Mouse (Mus musculus): Measurements from ENCODE around the gene Gm21560. TPM values are rescaled to one million over a fixed set of nuclear protein-coding genes. Genes with fewer than 3 reads are reported as not detected.

Gm21560 gene
- polyA plus RNA-seq (2017; shearing (Covaris generic)): not detected

DNA sequence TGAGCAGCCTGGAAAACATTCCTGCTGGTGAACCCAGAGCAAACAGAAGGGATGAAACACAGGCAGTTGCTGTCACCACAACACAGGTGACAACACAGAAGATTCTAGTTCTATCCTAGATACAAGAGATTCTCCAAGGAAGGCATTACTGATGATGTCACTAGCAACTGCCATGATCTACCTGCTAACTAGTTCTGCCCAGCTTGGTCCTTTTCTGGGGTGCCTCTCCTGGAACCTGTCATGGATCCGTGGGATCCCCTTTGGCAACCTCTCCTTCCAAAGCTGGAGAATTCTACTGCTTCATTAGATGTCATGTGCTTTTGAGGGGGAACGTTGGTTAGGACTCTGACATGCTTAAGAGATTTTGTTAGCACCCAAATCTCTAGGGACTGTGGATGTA is at the start of gene Gm21560:
Gene Gm21560 (minus strand): TSS at position 101 of the 400 bp plus-strand sequence.

Other genes starting within 250 kb of the Gm21560 start
- not detected for gene Gm3453, start 240.2 kb downstream of the Gm21560 start, polyA plus RNA-seq (2017; shearing (Covaris generic))
- not detected for gene Gm6337, start 161.0 kb downstream of the Gm21560 start, polyA plus RNA-seq (2017; shearing (Covaris generic))
- gene Gm8206, start 125.3 kb downstream of the Gm21560 start, polyA plus RNA-seq (2017; shearing (Covaris generic)): 2.0 TPM
- 5.6 TPM for gene Gm3468, start 110.6 kb downstream of the Gm21560 start, polyA plus RNA-seq (2017; shearing (Covaris generic))
- gene Gm3476, start 93.5 kb downstream of the Gm21560 start, polyA plus RNA-seq (2017; shearing (Covaris generic)): not detected
- gene Gm3411, start 68.0 kb upstream of the Gm21560 start, polyA plus RNA-seq (2017; shearing (Covaris generic)): 3.9 TPM
- not detected for gene Gm21103, start 85.6 kb upstream of the Gm21560 start, polyA plus RNA-seq (2017; shearing (Covaris generic))
- not detected for gene Gm3618, start 124.4 kb upstream of the Gm21560 start, polyA plus RNA-seq (2017; shearing (Covaris generic))
- not detected for gene Gm16440, start 171.0 kb upstream of the Gm21560 start, polyA plus RNA-seq (2017; shearing (Covaris generic))
- 0.79 TPM for gene Gm3591, start 193.2 kb upstream of the Gm21560 start, polyA plus RNA-seq (2017; shearing (Covaris generic))
- gene Gm3594, start 225.3 kb upstream of the Gm21560 start, polyA plus RNA-seq (2017; shearing (Covaris generic)): not detected

Data from CD4-positive, CD25-positive, alpha-beta regulatory T cell (primary cell).